9 mouse cellular contexts compared by ENCODE assay signal in genomic region chr4:129059922-129060321, GRCm38 (mm10). TPM values are rescaled to one million over a fixed set of nuclear protein-coding genes. Genes with fewer than 3 reads are reported as not detected.
DNase-seq lines count a peak whose midpoint lies in the region; ATAC-seq lines count a peak whose summit lies in the region.
"Had no signal": no experiment of that assay in that cellular context is flagged by ENCODE, and none has a peak within 500 bp of the region (broad histone marks: within the 10 kb centered on the region; RNA-seq: fewer than 3 reads in every experiment).

No protein-coding gene starts in this region.

- DNase-seq in heart, adult 11 months = no peak
- peak; percentile 36 for DNase-seq in NIH3T3 (ENCODE audit: low read depth)
- DNase-seq in midbrain, embryonic 11.5 days (ENCODE audit: low spot score, missing footprints) = no peak
- DNase-seq in ovary, postnatal 14 days (ENCODE audit: low spot score) = no peak
- DNase-seq in layer of hippocampus, postnatal 36 days = no peak
- DNase-seq in right cerebral cortex, postnatal 25 days = no peak

- H3K9me3 ChIP-seq in heart, embryonic 14.5 days (ENCODE audit: control insufficient read depth, low read length) = no peaks in the 10 kb centered on the region
- H3K9me3 ChIP-seq in hindbrain, embryonic 13.5 days = no peaks in the 10 kb centered on the region
- no peaks in the 10 kb centered on the region for H3K9me3 ChIP-seq in midbrain, embryonic 11.5 days (ENCODE audit: control insufficient read depth, low read length)

- no peaks in the 10 kb centered on the region for H3K27me3 ChIP-seq in heart, embryonic 14.5 days (ENCODE audit: control insufficient read depth, insufficient read depth, low read length)
- H3K27me3 ChIP-seq in hindbrain, embryonic 13.5 days = no peaks in the 10 kb centered on the region
- no peaks in the 10 kb centered on the region for H3K27me3 ChIP-seq in midbrain, embryonic 11.5 days (ENCODE audit: control insufficient read depth, insufficient read depth, low read length)
- H3K27me3 ChIP-seq: Patski had no signal

- peak overlapping the region; percentile 100 for H3K4me2 ChIP-seq in heart, embryonic 14.5 days (ENCODE audit: low read length)
- peak overlapping the region; percentile 98 for H3K4me2 ChIP-seq in hindbrain, embryonic 13.5 days
- H3K4me2 ChIP-seq in midbrain, embryonic 11.5 days = peak overlapping the region; percentile 100

- WGBS in heart, embryonic 14.5 days = 42% methylated on average over 4 of the region's 4 CpGs
- WGBS in hindbrain, embryonic 13.5 days = 61% methylated on average over 4 of the region's 4 CpGs
- whole genome bisulfite sequencing in midbrain, embryonic 11.5 days = 60% methylated on average over 4 of the region's 4 CpGs

- H3K4me3 ChIP-seq in heart, embryonic 14.5 days (ENCODE audit: control insufficient read depth in 1 of 2, insufficient read depth in 1 of 2, low read depth in 1 of 2, low read length in 2 of 2) = peak overlapping the region in 1 of 2 experiments; percentile 88; a peak in 2 of 4 replicates
- H3K4me3 ChIP-seq in hindbrain, embryonic 13.5 days = peak overlapping the region; percentile 87
- peak overlapping the region; percentile 12; the same call in 1 of the 2 replicates for H3K4me3 ChIP-seq in midbrain, embryonic 11.5 days (ENCODE audit: low read depth, low read length)

- H3K4me1 ChIP-seq in heart, embryonic 14.5 days (ENCODE audit: control insufficient read depth in 2 of 2, insufficient read depth in 2 of 2, low read length in 2 of 2) = peaks cover 0 to 10% of the 10 kb centered on the region in 2 experiments; a peak in 2 of 4 replicates
- H3K4me1 ChIP-seq in hindbrain, embryonic 13.5 days (replicated peaks) = peaks cover 39% of the 10 kb centered on the region
- H3K4me1 ChIP-seq in midbrain, embryonic 11.5 days (ENCODE audit: control insufficient read depth, insufficient read depth, low read length) = peaks cover 10% of the 10 kb centered on the region

- no peak overlapping the region for H3K27ac ChIP-seq in heart, embryonic 14.5 days (replicated peaks in 1 of 2; ENCODE audit: control insufficient read depth in 1 of 2, insufficient read depth in 1 of 2, low read depth in 2 of 2, low read length in 2 of 2)
- H3K27ac ChIP-seq in hindbrain, embryonic 13.5 days = no peak overlapping the region
- no peak overlapping the region for H3K27ac ChIP-seq in midbrain, embryonic 11.5 days (ENCODE audit: low read depth, low read length)

- no peaks in the 10 kb centered on the region for H3K36me3 ChIP-seq in heart, embryonic 14.5 days (ENCODE audit: control insufficient read depth, insufficient read depth, low read length)
- H3K36me3 ChIP-seq in hindbrain, embryonic 13.5 days = no peaks in the 10 kb centered on the region
- no peaks in the 10 kb centered on the region for H3K36me3 ChIP-seq in midbrain, embryonic 11.5 days (ENCODE audit: control insufficient read depth, insufficient read depth, low read length)

- peak overlapping the region; percentile 91 for H3K9ac ChIP-seq in heart, embryonic 14.5 days (ENCODE audit: low read length)
- peak overlapping the region; percentile 96 for H3K9ac ChIP-seq in hindbrain, embryonic 13.5 days
- no peak overlapping the region for H3K9ac ChIP-seq in midbrain, embryonic 11.5 days (ENCODE audit: low read length)

- ATAC-seq in heart, embryonic 14.5 days (ENCODE audit: insufficient number of reproducible peaks, insufficient read depth, low FRiP score, low read depth) = no peak
- no peak for ATAC-seq in hindbrain, embryonic 13.5 days (ENCODE audit: low FRiP score)
- no peak for ATAC-seq in midbrain, embryonic 11.5 days (ENCODE audit: low FRiP score)

RNA-seq across cellular contexts. Expression of gene Rnf19b, which starts 1.9 kb away (rescaled TPM):
- 8.2 and 9.0 TPM in 2 replicates for polyA plus RNA-seq in heart, embryonic 14.5 days (2014; fragmentation: Nextera tagmentation; extraction: Ambion mirVana)
- 25.1 and 25.3 TPM in 2 replicates for polyA plus RNA-seq in hindbrain, embryonic 13.5 days (2015; fragmentation: Nextera tagmentation; extraction: Ambion mirVana)
- 8.7 and 9.3 TPM in 2 replicates for polyA plus RNA-seq in midbrain, embryonic 11.5 days (2014; fragmentation: Nextera tagmentation; extraction: Ambion mirVana)
- total RNA-seq in layer of hippocampus, postnatal 36 days (2021) = 10 to 100 TPM; 40.7 to 45.9 TPM

RNA-seq across cellular contexts. Expression of gene Tmem54, which starts 45.4 kb away (rescaled TPM):
- not detected in 2 replicates for polyA plus RNA-seq in heart, embryonic 14.5 days (2014; fragmentation: Nextera tagmentation; extraction: Ambion mirVana)
- not detected in 2 replicates for polyA plus RNA-seq in hindbrain, embryonic 13.5 days (2015; fragmentation: Nextera tagmentation; extraction: Ambion mirVana)
- polyA plus RNA-seq in midbrain, embryonic 11.5 days (2014; fragmentation: Nextera tagmentation; extraction: Ambion mirVana) = 0.20 and 0.43 TPM in 2 replicates
- total RNA-seq in layer of hippocampus, postnatal 36 days (2021) = not detected
- polyA plus RNA-seq: Patski had no signal
